Mouse (Mus musculus) lung, postnatal 0 days (tissue): ENCODE measurements at regions not wholly inside any gene's neighbourhood (a gene's known extent, or its start where the extent isn't known, plus 50 kb on each side); places are given as distances from the start of the nearest gene placed in this dataset.

Source experiments
- ATAC-seq: fragments of 200-750 bp; cut with Nextera tagmentation; 2 replicates; pipeline ENCODE4 v1.8.0; 2017; ENCODE audit warnings: moderate library complexity
- DNase-seq: peaks from one replicate; pipeline ENCODE4 v3.0.0-alpha.2; 2016; ENCODE audit warnings: low spot score
- H3K27ac ChIP-seq: fragments of 300-500 bp; sonication (generic); 2 replicates; pipeline ENCODE4 v1.5.1; 2014; ENCODE audit warnings: antibody characterized with exemption, mild to moderate bottlenecking, low read length, mixed read lengths
- H3K27me3 ChIP-seq: fragments of 300-500 bp; sonication (generic); replicated peaks from 2 replicates; pipeline ENCODE4 v1.6.1; 2014; ENCODE audit warnings: low read length, mixed read lengths; ENCODE audit not compliant: insufficient read depth
- H3K36me3 ChIP-seq: fragments of 300-500 bp; sonication (generic); 2 replicates; pipeline ENCODE4 v1.6.1; 2014; ENCODE audit warnings: low read length, mixed read lengths; ENCODE audit not compliant: insufficient read depth
- H3K4me1 ChIP-seq: fragments of 300-500 bp; sonication (generic); 2 replicates; pipeline ENCODE4 v1.6.1; 2014; ENCODE audit warnings: antibody characterized with exemption, low read depth, low read length, mixed read lengths; ENCODE audit not compliant: insufficient read depth
- H3K4me2 ChIP-seq: fragments of 300-500 bp; sonication (generic); replicated peaks from 2 replicates; pipeline ENCODE4 v1.6.1; 2014; ENCODE audit warnings: low read depth, mild to moderate bottlenecking, low read length, moderate library complexity, mixed read lengths
- H3K4me3 ChIP-seq: fragments of 300-500 bp; sonication (generic); 2 replicates; pipeline ENCODE4 v1.5.1; 2014; ENCODE audit warnings: low read depth, low read length
- H3K9ac ChIP-seq: fragments of 300-500 bp; sonication (generic); replicated peaks from 2 replicates; pipeline ENCODE4 v1.6.1; 2014; ENCODE audit warnings: low read depth, mild to moderate bottlenecking
- H3K9me3 ChIP-seq: fragments of 300-500 bp; sonication (generic); 2 replicates; pipeline ENCODE4 v1.6.1; 2016; ENCODE audit warnings: low read length, mixed read lengths
- CTCF ChIP-seq: IDR thresholded peaks from 2 replicates; pipeline ENCODE4 v1.5.1; 2016; ENCODE audit warnings: antibody characterized with exemption, mild to moderate bottlenecking
- EP300 ChIP-seq: IDR thresholded peaks from 2 replicates; pipeline ENCODE4 v1.6.1; 2016; ENCODE audit warnings: antibody characterized with exemption, mild to moderate bottlenecking, control low read depth
- whole genome bisulfite sequencing: fragments of 180-500 bp; shearing (Covaris S2); extraction: QIAGEN DNeasy Blood & Tissue Kit; methylation state at CpG from one replicate; pipeline ENCODE4 v1.1.7; 2014; 5-methylcytosine and 5-hydroxymethylcytosine counted together

GRCm38 (mm10) chr4:125835250-125835649, 189.1 kb upstream of the Csf3r start:
- ATAC-seq (no peak), DNase-seq (peak; percentile 35)
- no peaks in the 10 kb centered on the region for H3K27me3 ChIP-seq
- H3K4me3 ChIP-seq: no peak overlapping the region
- H3K9me3 ChIP-seq: no peaks in the 10 kb centered on the region
- H3K4me1 ChIP-seq: no peaks in the 10 kb centered on the region
- H3K9ac ChIP-seq: no peak overlapping the region
- no peaks in the 10 kb centered on the region for H3K36me3 ChIP-seq
- H3K27ac ChIP-seq: no peak overlapping the region
- TF ChIP-seq CTCF (no peak), EP300 (no peak)
- under 1% methylated on average over 8 of the region's 8 CpGs for WGBS
- no peak overlapping the region for H3K4me2 ChIP-seq

DNA sequence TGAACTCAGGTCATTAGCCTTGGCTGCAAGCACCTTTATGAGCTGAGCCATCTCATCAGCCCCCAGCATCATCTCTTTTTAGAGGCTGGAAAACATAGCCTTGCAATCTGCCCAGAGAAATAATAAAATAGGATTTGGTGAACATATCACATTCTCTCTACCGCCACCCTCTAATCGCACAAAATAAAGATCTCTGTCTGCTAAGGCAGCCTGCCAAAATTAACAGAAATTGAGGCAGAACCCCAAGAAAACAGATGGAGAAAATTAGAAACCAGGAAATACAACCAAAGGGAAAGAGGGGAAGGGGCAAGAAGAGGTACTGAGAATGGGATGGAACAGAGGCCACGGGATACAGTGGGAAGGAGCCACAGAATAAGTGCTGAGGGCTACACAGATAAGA, 176.8 kb upstream of the Csf3r start:
- H3K9ac ChIP-seq: no peak overlapping the region
- H3K4me3 ChIP-seq: no peak overlapping the region
- TF ChIP-seq CTCF: no peak
- no peak for TF ChIP-seq EP300
- H3K27me3 ChIP-seq: no peaks in the 10 kb centered on the region
- H3K4me1 ChIP-seq: no peaks in the 10 kb centered on the region
- 88% methylated on average over 3 of the region's 3 CpGs for WGBS
- H3K27ac ChIP-seq: no peak overlapping the region
- ATAC-seq (no peak), DNase-seq (no peak)
- H3K4me2 ChIP-seq: no peak overlapping the region
- no peaks in the 10 kb centered on the region for H3K9me3 ChIP-seq
- no peaks in the 10 kb centered on the region for H3K36me3 ChIP-seq

DNA sequence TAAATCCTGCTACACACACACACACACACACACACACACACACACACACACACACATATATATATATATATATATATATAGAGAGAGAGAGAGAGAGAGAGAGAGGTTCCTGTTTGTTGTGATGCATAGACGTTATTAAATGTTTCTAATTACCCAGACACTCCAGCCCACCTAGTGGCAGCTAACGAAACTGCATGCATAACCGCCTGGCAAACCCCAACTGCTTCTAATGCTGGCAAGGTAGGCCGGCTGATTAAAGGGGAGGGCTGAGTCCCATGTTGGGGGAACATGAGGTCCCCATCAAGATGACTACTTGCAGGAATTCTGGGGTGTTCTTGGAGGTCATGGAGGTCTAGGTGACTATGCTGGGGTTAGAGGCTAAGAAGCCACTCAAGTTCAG, 174.1 kb upstream of the Csf3r start:
- no peak for ATAC-seq
- DNase-seq: peak; percentile 6

GRCm38 (mm10) chr4:125852545-125852944, 171.8 kb upstream of the Csf3r start:
- H3K36me3 ChIP-seq: no peaks in the 10 kb centered on the region
- no peak for DNase-seq
- H3K9ac ChIP-seq: no peak overlapping the region
- TF ChIP-seq CTCF (no peak), EP300 (no peak)
- H3K27ac ChIP-seq: no peak overlapping the region
- no peaks in the 10 kb centered on the region for H3K27me3 ChIP-seq
- no peaks in the 10 kb centered on the region for H3K4me1 ChIP-seq
- 51% methylated on average over 4 of the region's 4 CpGs for WGBS
- ATAC-seq: no peak
- H3K4me3 ChIP-seq: no peak overlapping the region
- H3K4me2 ChIP-seq: no peak overlapping the region
- H3K9me3 ChIP-seq: no peaks in the 10 kb centered on the region

More for the DNA sequence above, 174.1 kb upstream of the Csf3r start:
- no peaks in the 10 kb centered on the region for H3K9me3 ChIP-seq
- H3K27me3 ChIP-seq: no peaks in the 10 kb centered on the region
- H3K4me2 ChIP-seq: no peak overlapping the region
- 6% methylated on average over 4 of the region's 4 CpGs for WGBS
- H3K9ac ChIP-seq: no peak overlapping the region
- H3K27ac ChIP-seq: no peak overlapping the region
- no peaks in the 10 kb centered on the region for H3K4me1 ChIP-seq
- H3K36me3 ChIP-seq: no peaks in the 10 kb centered on the region
- peak; percentile 67 for TF ChIP-seq CTCF
- TF ChIP-seq EP300: no peak
- no peak overlapping the region for H3K4me3 ChIP-seq

DNA sequence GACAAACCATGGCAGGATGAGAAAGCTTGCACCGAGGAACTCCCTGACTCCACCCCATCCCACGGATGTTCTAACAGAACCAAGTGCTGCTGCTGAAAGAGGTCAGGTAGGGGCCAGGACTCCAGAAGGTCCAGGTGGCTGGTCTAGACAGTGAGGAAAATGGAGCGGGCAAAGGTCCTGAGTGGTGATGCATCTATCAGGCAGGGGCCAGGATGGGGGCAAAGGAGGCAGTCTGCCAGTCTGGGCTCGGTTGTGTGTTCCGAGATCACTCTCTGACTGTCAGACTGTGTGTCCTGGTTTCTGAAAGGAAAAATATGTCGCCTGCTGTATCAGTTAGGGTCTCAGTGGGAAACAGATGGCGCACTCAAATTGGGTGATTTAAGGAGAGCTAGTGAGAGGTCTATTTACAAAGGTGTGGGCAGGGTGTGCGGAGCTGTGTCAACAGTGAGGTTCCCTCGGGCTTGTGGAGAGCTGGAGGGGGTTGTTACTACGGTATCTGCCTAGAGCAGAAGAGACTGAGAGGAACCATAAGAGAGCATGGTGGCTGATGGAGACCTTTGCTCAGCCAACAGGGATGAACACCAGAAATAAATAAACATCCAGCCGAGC, 168.3 kb upstream of the Csf3r start:
- Histone ChIP-seq H3K27ac (no peak overlapping the region), H3K4me2 (no peak overlapping the region), H3K9me3 (no peaks in the 10 kb centered on the region), H3K36me3 (no peaks in the 10 kb centered on the region), H3K4me3 (no peak overlapping the region), H3K9ac (no peak overlapping the region), H3K27me3 (no peaks in the 10 kb centered on the region), H3K4me1 (no peaks in the 10 kb centered on the region)
- TF ChIP-seq CTCF (no peak), EP300 (no peak)
- WGBS: 11% methylated on average over 11 of the region's 11 CpGs
- ATAC-seq (no peak), DNase-seq (no peak)

GRCm38 (mm10) chr4:125856781-125857180, 167.6 kb upstream of the Csf3r start:
- Histone ChIP-seq H3K27me3 (no peaks in the 10 kb centered on the region), H3K27ac (no peak overlapping the region), H3K9ac (no peak overlapping the region), H3K36me3 (no peaks in the 10 kb centered on the region), H3K4me2 (no peak overlapping the region), H3K4me1 (no peaks in the 10 kb centered on the region), H3K4me3 (no peak overlapping the region), H3K9me3 (no peaks in the 10 kb centered on the region)
- 51% methylated on average over 5 of the region's 5 CpGs for WGBS
- ATAC-seq (no peak), DNase-seq (no peak)
- TF ChIP-seq EP300 (no peak), CTCF (no peak)

DNA sequence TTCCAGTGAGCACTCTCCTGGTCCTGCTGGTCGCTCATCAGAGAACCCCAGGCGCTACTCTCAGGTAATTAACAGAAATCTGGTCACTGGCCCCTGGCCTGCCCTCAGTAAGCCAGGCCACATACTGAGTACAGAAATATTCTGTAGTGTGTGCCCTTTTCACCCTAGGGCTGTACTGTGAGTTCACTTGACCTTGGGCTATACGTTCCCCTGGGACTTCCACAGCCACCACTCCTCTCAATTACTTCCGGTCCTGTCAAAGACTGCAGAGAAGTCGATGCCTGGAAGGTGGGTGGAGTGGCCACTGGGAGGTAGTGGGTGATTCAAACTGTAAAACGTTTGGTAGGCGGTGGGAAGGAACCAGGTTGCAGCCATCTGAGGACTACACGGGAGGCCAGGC, 159.3 kb upstream of the Csf3r start:
- Histone ChIP-seq H3K27me3 (no peaks in the 10 kb centered on the region), H3K9ac (no peak overlapping the region), H3K36me3 (no peaks in the 10 kb centered on the region), H3K27ac (no peak overlapping the region), H3K4me2 (no peak overlapping the region), H3K4me3 (no peak overlapping the region), H3K4me1 (no peaks in the 10 kb centered on the region), H3K9me3 (no peaks in the 10 kb centered on the region)
- WGBS: 16% methylated on average over 8 of the region's 8 CpGs
- TF ChIP-seq CTCF: no peak
- TF ChIP-seq EP300: no peak
- DNase-seq (no peak), ATAC-seq (no peak)
